Comparison of ENCODE assay signal across 10 mouse cellular contexts in genomic region chr4:150823614-150824480, GRCm38 (mm10). TPM values are rescaled to one million over a fixed set of nuclear protein-coding genes. Genes with fewer than 3 reads are reported as not detected.
DNase-seq lines count a peak whose midpoint lies in the region; ATAC-seq and TF ChIP-seq lines count a peak whose summit lies in the region.
"Had no signal": no experiment of that assay in that cellular context is flagged by ENCODE, and none has a peak within 500 bp of the region (broad histone marks: within the 10 kb centered on the region; RNA-seq: fewer than 3 reads in every experiment).

No protein-coding gene starts in this region.

- no peak overlapping the region for H3K4me3 ChIP-seq in kidney, postnatal 0 days (replicated peaks; ENCODE audit: low read depth, low read length)
- no peak overlapping the region for H3K4me3 ChIP-seq in MEL (ENCODE audit: control insufficient read depth in 1 of 2, insufficient read depth in 1 of 2, low read depth in 2 of 2, low read length in 2 of 2)
- H3K4me3 ChIP-seq in bone marrow macrophage, adult 2 months (ENCODE audit: insufficient read depth, low read length), result no peak overlapping the region; the same call in 1 of the 2 replicates
- H3K4me3 ChIP-seq in limb, embryonic 15.5 days, result no peak overlapping the region
- H3K4me3 ChIP-seq: neural tube, embryonic 13.5 days had no signal

- 57% methylated on average over 24 of the region's 24 CpGs for WGBS in kidney, postnatal 0 days
- WGBS in limb, embryonic 15.5 days, result 53% methylated on average over 24 of the region's 24 CpGs

- no peak for TF ChIP-seq CTCF in kidney, postnatal 0 days (IDR thresholded peaks at IDR 0.05; ENCODE audit: low read depth)
- no peak for TF ChIP-seq CTCF in MEL (IDR thresholded peaks at IDR 0.05 in 2 of 3, conservative IDR thresholded peaks at IDR 0.05 in 1 of 3; ENCODE audit: control insufficient read depth in 1 of 3, insufficient read depth in 1 of 3, low read depth in 2 of 3, low read length in 3 of 3, poor library complexity in 1 of 3, severe bottlenecking in 1 of 3)
- TF ChIP-seq CTCF in bone marrow macrophage, adult 2 months (IDR thresholded peaks at IDR 0.05; ENCODE audit: low read depth, low read length), result no peak

- no peaks in the 10 kb centered on the region for H3K79me2 ChIP-seq in MEL (ENCODE audit: control insufficient read depth, insufficient read depth, low read length, poor library complexity)

- TF ChIP-seq RAD21 in MEL (IDR thresholded peaks at IDR 0.05; ENCODE audit: low read depth, low read length), result no peak

- no peak overlapping the region for H3K4me2 ChIP-seq in kidney, postnatal 0 days (ENCODE audit: low read length)
- H3K4me2 ChIP-seq in limb, embryonic 15.5 days, result no peak overlapping the region
- H3K4me2 ChIP-seq: neural tube, embryonic 13.5 days had no signal

- no peak for ATAC-seq in kidney, postnatal 0 days (replicated peaks; ENCODE audit: low FRiP score, low read depth)
- ATAC-seq in limb, embryonic 15.5 days (ENCODE audit: insufficient number of reproducible peaks, low FRiP score, low TSS enrichment, low read depth), result no peak

- peak overlapping the region; percentile 95 for H3K27ac ChIP-seq in kidney, postnatal 0 days
- H3K27ac ChIP-seq in MEL (ENCODE audit: control insufficient read depth, low read depth, low read length), result no peak overlapping the region
- peak overlapping the region; percentile 26; the same call in 1 of the 2 replicates for H3K27ac ChIP-seq in bone marrow macrophage, adult 2 months (ENCODE audit: insufficient read depth, low read depth, low read length)
- H3K27ac ChIP-seq in limb, embryonic 15.5 days, result 0 out of 2 replicates have a peak overlapping the region, but pooled peaks have one; percentile 27
- H3K27ac ChIP-seq: neural tube, embryonic 13.5 days had no signal

- no peaks in the 10 kb centered on the region for H3K36me3 ChIP-seq in kidney, postnatal 0 days (ENCODE audit: insufficient read depth, low read length)
- peaks cover 0 to 15% of the 10 kb centered on the region in 2 experiments; a peak in 2 of 4 replicates for H3K36me3 ChIP-seq in MEL (ENCODE audit: control insufficient read depth in 1 of 2, insufficient read depth in 2 of 2, low read length in 2 of 2)
- no peaks in the 10 kb centered on the region for H3K36me3 ChIP-seq in limb, embryonic 15.5 days
- H3K36me3 ChIP-seq: neural tube, embryonic 13.5 days had no signal

- DNase-seq in kidney, postnatal 0 days (ENCODE audit: low spot score), result peak; percentile 35
- no peak for DNase-seq in kidney, adult 11 months
- peak; percentile 15 for DNase-seq in MEL (ENCODE audit: low read depth, low spot score)
- no peak for DNase-seq in B cell, adult 2 months
- DNase-seq in right cerebral cortex, postnatal 36 days (ENCODE audit: low spot score in 2 of 2), result no peak
- DNase-seq: adrenal gland, postnatal 14 days; cerebellum, adult 18-20 months had no signal

- no peak for TF ChIP-seq POLR2A in MEL (IDR thresholded peaks at IDR 0.05; ENCODE audit: control insufficient read depth in 1 of 2, insufficient read depth in 1 of 2, low read depth in 1 of 2, low read length in 2 of 2, poor library complexity in 1 of 2)
- no peak for TF ChIP-seq POLR2A in bone marrow macrophage, adult 2 months (IDR thresholded peaks at IDR 0.05; ENCODE audit: borderline replicate concordance, low read depth, low read length)

- H3K27me3 ChIP-seq in kidney, postnatal 0 days (ENCODE audit: insufficient read depth, low read length), result no peaks in the 10 kb centered on the region
- H3K27me3 ChIP-seq in MEL (ENCODE audit: control insufficient read depth in 1 of 2, insufficient read depth in 2 of 2, low read length in 2 of 2), result peaks cover 0 to 4% of the 10 kb centered on the region in 2 experiments; a peak in 1 of 4 replicates
- H3K27me3 ChIP-seq in limb, embryonic 15.5 days, result no peaks in the 10 kb centered on the region
- H3K27me3 ChIP-seq: neural tube, embryonic 13.5 days had no signal

- H3K4me1 ChIP-seq in kidney, postnatal 0 days (replicated peaks; ENCODE audit: insufficient read depth, low read length), result peaks cover 36% of the 10 kb centered on the region
- peaks cover 0 to 18% of the 10 kb centered on the region in 2 experiments; a peak in 3 of 4 replicates for H3K4me1 ChIP-seq in MEL (ENCODE audit: control insufficient read depth in 1 of 2, insufficient read depth in 2 of 2, low read length in 2 of 2)
- peaks cover 31% of the 10 kb centered on the region for H3K4me1 ChIP-seq in bone marrow macrophage, adult 2 months (ENCODE audit: control insufficient read depth, insufficient read depth, low read length)
- peaks cover 41% of the 10 kb centered on the region for H3K4me1 ChIP-seq in limb, embryonic 15.5 days

- no peaks in the 10 kb centered on the region for H3K9me3 ChIP-seq in kidney, postnatal 0 days (replicated peaks; ENCODE audit: low read length)
- H3K9me3 ChIP-seq in MEL (replicated peaks; ENCODE audit: insufficient read depth, low read length), result no peaks in the 10 kb centered on the region
- no peaks in the 10 kb centered on the region for H3K9me3 ChIP-seq in limb, embryonic 15.5 days
- H3K9me3 ChIP-seq: neural tube, embryonic 13.5 days had no signal

- no peak overlapping the region for H3K9ac ChIP-seq in kidney, postnatal 0 days (ENCODE audit: low read depth, low read length)
- H3K9ac ChIP-seq in MEL (ENCODE audit: control insufficient read depth, low read depth, low read length, poor library complexity, severe bottlenecking), result no peak overlapping the region
- H3K9ac ChIP-seq in limb, embryonic 15.5 days, result no peak overlapping the region
- H3K9ac ChIP-seq: neural tube, embryonic 13.5 days had no signal

- no peak for TF ChIP-seq EP300 in MEL (IDR thresholded peaks at IDR 0.05; ENCODE audit: low read depth in 1 of 2, low read length in 2 of 2)

TF ChIP-seq in MEL, 35 proteins besides CTCF, POLR2A, EP300 and RAD21:
- TF ChIP-seq POLR2AphosphoS2 (IDR thresholded peaks at IDR 0.05; ENCODE audit: low read length), result no peak
- TF ChIP-seq RCOR1 (IDR thresholded peaks at IDR 0.05; ENCODE audit: low read depth, low read length), result no peak

RNA-seq across cellular contexts. Expression of gene Errfi1, which starts 29.9 kb away (rescaled TPM):
- polyA plus RNA-seq in kidney, postnatal 0 days (2015; fragmentation: Nextera tagmentation; extraction: Ambion mirVana), result 34.1 and 35.5 TPM in 2 replicates
- 2.1 and 2.3 TPM in 2 replicates for total RNA-seq in MEL (2012; rRNA removed)
- 1 to 10 TPM in 1 of 2 experiments, not detected in 1; 2.7 TPM for polyA plus RNA-seq in MEL (2012; ENCODE audit: insufficient read depth in 1 of 2, insufficient read length in 2 of 2, low read depth in 1 of 2, low replicate concordance in 2 of 2, missing spikeins in 1 of 2)
- 8.7 TPM in 2 replicates for polyA plus RNA-seq in bone marrow macrophage, adult 2 months (2012; ENCODE audit: insufficient read depth, insufficient read length, missing spikeins)
- 29.4 and 31.4 TPM in 2 replicates for polyA plus RNA-seq in limb, embryonic 15.5 days (2015; fragmentation: Nextera tagmentation; extraction: Ambion mirVana)

Comparison
In these comparisons a context has a peak if more than half of its experiments do, and no peak if none do; other contexts are left out.
1. DNase-seq: peak in kidney, postnatal 0 days (single experiment) and MEL (single experiment); none in kidney, adult 11 months (single experiment), B cell, adult 2 months (0 of 2) and right cerebral cortex, postnatal 36 days (0 of 2).